Mouse (Mus musculus): ENCODE measurements around the gene Ifnl2. TPM values are rescaled to one million over a fixed set of nuclear protein-coding genes. Genes with fewer than 3 reads are reported as not detected.

Gene Ifnl2
- polyA plus RNA-seq, 1 experiment from 2014 or later: not detected

DNA sequence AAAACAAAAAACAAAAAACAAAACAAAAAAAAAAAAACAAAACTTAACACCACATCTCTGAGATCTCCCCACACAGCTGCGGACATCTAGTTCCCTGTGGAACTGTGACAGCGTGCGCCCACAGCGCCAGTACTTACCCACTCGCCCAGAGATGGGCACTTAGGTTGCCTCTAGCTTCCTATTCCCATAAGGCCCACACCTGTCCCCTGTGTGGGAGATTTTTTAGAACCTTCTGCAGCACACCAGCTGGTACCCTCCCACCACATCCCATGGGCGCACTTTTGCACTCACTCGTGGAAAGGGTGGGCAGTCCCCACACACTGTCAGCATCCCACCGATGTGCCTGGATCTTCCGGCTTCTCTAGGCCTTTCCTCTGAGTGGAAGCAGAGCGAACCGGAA lies 27.4 kb downstream of the Ifnl2 start:
- H3K36me3 ChIP-seq (ENCODE audit: control insufficient read depth, insufficient read depth, low read length): no peaks in the 10 kb centered on the region
- DNase-seq (ENCODE audit: low spot score, missing footprints): no peak
- no peaks in the 10 kb centered on the region for H3K4me1 ChIP-seq (ENCODE audit: control insufficient read depth, insufficient read depth, low read length)
- no peak overlapping the region for H3K9ac ChIP-seq (ENCODE audit: low read length)
- H3K27me3 ChIP-seq (ENCODE audit: control insufficient read depth, insufficient read depth, low read length): peaks cover 2% of the 10 kb centered on the region; the same call in 1 of the 2 replicates
- H3K27ac ChIP-seq (ENCODE audit: low read depth, low read length): no peak overlapping the region
- H3K9me3 ChIP-seq (ENCODE audit: control insufficient read depth, low read length): no peaks in the 10 kb centered on the region
- no peak for ATAC-seq (ENCODE audit: low FRiP score)
- no peak overlapping the region for H3K4me2 ChIP-seq
- no peak overlapping the region for H3K4me3 ChIP-seq (ENCODE audit: low read depth, low read length)
- WGBS: 87% methylated on average over 11 of the region's 11 CpGs

DNA sequence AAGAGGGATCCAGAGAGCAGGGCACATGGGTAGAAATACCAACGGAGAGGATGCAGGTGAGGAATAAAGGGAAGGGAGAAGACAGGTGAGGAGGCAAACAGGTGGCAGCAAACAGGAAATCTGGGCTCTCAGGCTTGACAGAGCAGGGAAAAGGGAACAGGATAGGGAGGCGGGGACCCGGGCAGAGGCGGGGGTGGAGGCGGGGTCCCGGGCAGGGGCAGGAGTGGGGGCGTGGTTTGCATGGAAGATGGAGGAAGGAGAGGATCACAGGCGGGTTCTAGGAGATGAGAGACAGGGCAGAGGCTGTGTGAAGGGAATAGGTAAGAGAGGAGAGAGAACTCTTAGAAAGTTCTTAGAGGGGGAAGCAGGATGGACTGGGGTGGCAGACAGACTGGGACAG lies 31.4 kb downstream of the Ifnl2 start:
- H3K9me3 ChIP-seq (ENCODE audit: control insufficient read depth, low read length): no peaks in the 10 kb centered on the region
- WGBS: 4% methylated on average over 8 of the region's 8 CpGs

DNA sequence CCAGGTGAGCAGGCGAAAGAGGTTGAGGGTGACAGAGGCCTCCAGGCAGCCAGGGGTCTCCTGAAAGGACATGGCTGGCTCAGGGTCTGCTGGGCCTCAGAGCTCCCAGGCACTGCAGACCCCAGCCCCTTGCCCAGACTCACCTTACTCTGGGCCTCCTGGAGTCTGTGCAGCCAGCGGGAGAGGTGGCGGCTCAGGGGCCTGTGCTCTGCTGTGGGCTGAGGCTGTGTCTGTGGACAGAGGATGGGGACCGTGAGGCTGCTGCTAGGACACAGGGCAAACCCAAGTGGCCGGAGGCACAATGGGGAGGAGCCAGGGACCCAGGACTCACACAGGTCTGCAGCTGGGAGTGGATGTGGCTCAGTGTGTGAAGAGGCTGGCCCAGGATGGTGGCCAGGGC lies 32.9 kb downstream of the Ifnl2 start:
- 84% methylated on average over 5 of the region's 5 CpGs for WGBS

More for the DNA sequence above, 31.4 kb downstream of the Ifnl2 start:
- Histone ChIP-seq H3K9ac (ENCODE audit: low read length) (no peak overlapping the region), H3K4me1 (ENCODE audit: control insufficient read depth, insufficient read depth, low read length) (no peaks in the 10 kb centered on the region), H3K27me3 (ENCODE audit: control insufficient read depth, insufficient read depth, low read length) (no peaks in the 10 kb centered on the region), H3K4me2 (no peak overlapping the region), H3K36me3 (ENCODE audit: control insufficient read depth, insufficient read depth, low read length) (no peaks in the 10 kb centered on the region), H3K4me3 (ENCODE audit: low read depth, low read length) (no peak overlapping the region), H3K27ac (ENCODE audit: low read depth, low read length) (no peak overlapping the region)
- DNase-seq (ENCODE audit: low spot score, missing footprints) (no peak), ATAC-seq (ENCODE audit: low FRiP score) (no peak)

DNA sequence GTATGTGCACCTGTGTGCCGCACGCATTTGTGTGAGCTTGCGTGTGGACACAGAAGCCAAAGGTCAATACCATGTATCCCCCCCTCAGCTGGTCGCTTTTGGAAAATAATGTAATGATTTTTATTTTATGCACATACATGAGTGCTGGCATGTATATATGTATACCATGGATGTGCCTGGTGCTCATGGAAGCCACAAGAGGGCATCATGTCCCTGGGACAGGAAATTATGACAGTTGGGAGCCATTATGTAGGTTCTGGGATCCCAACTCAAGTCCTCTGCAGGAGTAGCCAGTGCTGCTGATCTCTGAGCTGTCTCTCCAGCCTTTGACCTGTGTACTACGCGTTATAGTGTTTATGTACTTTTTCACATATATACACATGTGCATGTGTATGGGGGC lies 34.1 kb downstream of the Ifnl2 start:
- H3K4me1 ChIP-seq (ENCODE audit: control insufficient read depth, insufficient read depth, low read length): no peaks in the 10 kb centered on the region
- no peak overlapping the region for H3K4me2 ChIP-seq
- no peak overlapping the region for H3K4me3 ChIP-seq (ENCODE audit: low read depth, low read length)
- no peak for ATAC-seq (ENCODE audit: low FRiP score)
- no peaks in the 10 kb centered on the region for H3K9me3 ChIP-seq (ENCODE audit: control insufficient read depth, low read length)
- WGBS: 87% methylated on average over 6 of the region's 6 CpGs
- no peaks in the 10 kb centered on the region for H3K27me3 ChIP-seq (ENCODE audit: control insufficient read depth, insufficient read depth, low read length)
- peak; percentile 59 for DNase-seq (ENCODE audit: low spot score, missing footprints)
- H3K36me3 ChIP-seq (ENCODE audit: control insufficient read depth, insufficient read depth, low read length): no peaks in the 10 kb centered on the region
- no peak overlapping the region for H3K27ac ChIP-seq (ENCODE audit: low read depth, low read length)
- H3K9ac ChIP-seq (ENCODE audit: low read length): no peak overlapping the region

More for the DNA sequence above, 32.9 kb downstream of the Ifnl2 start:
- H3K36me3 ChIP-seq (ENCODE audit: control insufficient read depth, insufficient read depth, low read length): no peaks in the 10 kb centered on the region
- no peaks in the 10 kb centered on the region for H3K4me1 ChIP-seq (ENCODE audit: control insufficient read depth, insufficient read depth, low read length)
- no peak overlapping the region for H3K27ac ChIP-seq (ENCODE audit: low read depth, low read length)
- ATAC-seq (ENCODE audit: low FRiP score) (no peak), DNase-seq (ENCODE audit: low spot score, missing footprints) (no peak)
- no peak overlapping the region for H3K4me3 ChIP-seq (ENCODE audit: low read depth, low read length)
- no peaks in the 10 kb centered on the region for H3K9me3 ChIP-seq (ENCODE audit: control insufficient read depth, low read length)
- no peak overlapping the region for H3K4me2 ChIP-seq
- no peak overlapping the region for H3K9ac ChIP-seq (ENCODE audit: low read length)
- H3K27me3 ChIP-seq (ENCODE audit: control insufficient read depth, insufficient read depth, low read length): no peaks in the 10 kb centered on the region

DNA sequence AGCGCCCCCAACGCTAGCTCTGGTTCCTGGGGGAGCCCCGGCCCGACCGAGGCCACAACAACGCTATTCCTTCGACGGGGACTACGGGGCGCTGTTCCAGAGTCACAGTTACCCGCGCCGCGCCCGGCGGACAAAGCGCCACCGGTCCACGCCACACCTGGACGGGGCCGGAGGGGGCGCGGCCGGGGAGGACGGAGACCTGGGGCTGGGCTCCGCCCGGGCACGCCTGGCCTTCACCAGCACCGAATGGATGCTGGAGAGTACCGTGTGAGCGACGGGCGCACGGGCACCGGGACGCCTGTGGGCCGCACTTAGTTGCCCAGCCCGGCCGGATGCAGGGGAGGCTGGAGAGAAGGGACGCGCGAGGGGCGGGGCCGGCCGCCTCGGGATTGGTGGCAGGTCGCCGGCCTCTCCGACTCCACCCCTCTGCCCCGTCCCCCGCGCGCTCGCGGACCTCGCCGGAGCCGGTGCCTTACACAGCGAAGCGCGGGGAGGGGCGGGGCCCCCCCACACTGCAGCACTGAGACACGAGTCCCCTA lies 43.0 kb downstream of the Ifnl2 start:
- DNase-seq (ENCODE audit: low spot score, missing footprints): peak; percentile 95
- Histone ChIP-seq H3K9ac (ENCODE audit: low read length) (peak overlapping the region; percentile 71), H3K4me2 (peak overlapping the region; percentile 78), H3K36me3 (ENCODE audit: control insufficient read depth, insufficient read depth, low read length) (peaks cover 9% of the 10 kb centered on the region; the same call in 1 of the 2 replicates), H3K27me3 (ENCODE audit: control insufficient read depth, insufficient read depth, low read length) (peaks cover 13% of the 10 kb centered on the region), H3K4me3 (ENCODE audit: low read depth, low read length) (peak overlapping the region; percentile 41), H3K27ac (ENCODE audit: low read depth, low read length) (no peak overlapping the region), H3K9me3 (ENCODE audit: control insufficient read depth, low read length) (no peaks in the 10 kb centered on the region), H3K4me1 (ENCODE audit: control insufficient read depth, insufficient read depth, low read length) (peaks cover 10% of the 10 kb centered on the region)
- ATAC-seq (ENCODE audit: low FRiP score): peak; percentile 80
- WGBS: 1% methylated on average over 58 of the region's 63 CpGs

DNA sequence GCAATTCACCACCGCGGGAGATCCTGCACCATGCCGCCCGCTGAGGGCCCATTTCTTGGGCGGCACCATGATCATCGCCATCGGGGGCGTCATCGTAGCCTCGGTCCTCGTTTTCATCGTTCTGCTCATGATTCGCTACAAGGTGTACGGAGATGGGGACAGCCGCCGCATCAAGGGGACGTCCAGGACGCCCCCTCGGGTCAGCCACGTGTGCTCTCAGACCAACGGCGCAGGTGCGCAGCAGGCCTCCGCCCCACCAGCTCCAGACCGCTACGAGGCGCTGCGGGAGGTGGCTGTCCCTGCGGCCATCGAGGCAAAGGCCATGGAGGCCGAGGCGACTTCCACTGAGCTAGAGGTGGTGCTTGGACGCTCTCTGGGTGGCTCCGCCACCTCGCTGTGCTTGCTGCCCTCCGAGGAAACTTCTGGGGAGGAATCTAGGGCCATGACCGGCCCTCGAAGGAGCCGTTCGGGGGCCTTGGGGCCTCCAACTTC lies 43.5 kb downstream of the Ifnl2 start:
- ATAC-seq (ENCODE audit: low FRiP score) (peak; percentile 37), DNase-seq (ENCODE audit: low spot score, missing footprints) (peak; percentile 93)
- peak overlapping the region; percentile 78 for H3K4me2 ChIP-seq
- no peaks in the 10 kb centered on the region for H3K9me3 ChIP-seq (ENCODE audit: control insufficient read depth, low read length)
- H3K27ac ChIP-seq (ENCODE audit: low read depth, low read length): no peak overlapping the region
- peaks cover 9% of the 10 kb centered on the region; the same call in 1 of the 2 replicates for H3K36me3 ChIP-seq (ENCODE audit: control insufficient read depth, insufficient read depth, low read length)
- WGBS: 16% methylated on average over 40 of the region's 40 CpGs
- H3K27me3 ChIP-seq (ENCODE audit: control insufficient read depth, insufficient read depth, low read length): peaks cover 13% of the 10 kb centered on the region
- peaks cover 10% of the 10 kb centered on the region for H3K4me1 ChIP-seq (ENCODE audit: control insufficient read depth, insufficient read depth, low read length)
- peak overlapping the region; percentile 71 for H3K9ac ChIP-seq (ENCODE audit: low read length)
- H3K4me3 ChIP-seq (ENCODE audit: low read depth, low read length): peak overlapping the region; percentile 41

DNA sequence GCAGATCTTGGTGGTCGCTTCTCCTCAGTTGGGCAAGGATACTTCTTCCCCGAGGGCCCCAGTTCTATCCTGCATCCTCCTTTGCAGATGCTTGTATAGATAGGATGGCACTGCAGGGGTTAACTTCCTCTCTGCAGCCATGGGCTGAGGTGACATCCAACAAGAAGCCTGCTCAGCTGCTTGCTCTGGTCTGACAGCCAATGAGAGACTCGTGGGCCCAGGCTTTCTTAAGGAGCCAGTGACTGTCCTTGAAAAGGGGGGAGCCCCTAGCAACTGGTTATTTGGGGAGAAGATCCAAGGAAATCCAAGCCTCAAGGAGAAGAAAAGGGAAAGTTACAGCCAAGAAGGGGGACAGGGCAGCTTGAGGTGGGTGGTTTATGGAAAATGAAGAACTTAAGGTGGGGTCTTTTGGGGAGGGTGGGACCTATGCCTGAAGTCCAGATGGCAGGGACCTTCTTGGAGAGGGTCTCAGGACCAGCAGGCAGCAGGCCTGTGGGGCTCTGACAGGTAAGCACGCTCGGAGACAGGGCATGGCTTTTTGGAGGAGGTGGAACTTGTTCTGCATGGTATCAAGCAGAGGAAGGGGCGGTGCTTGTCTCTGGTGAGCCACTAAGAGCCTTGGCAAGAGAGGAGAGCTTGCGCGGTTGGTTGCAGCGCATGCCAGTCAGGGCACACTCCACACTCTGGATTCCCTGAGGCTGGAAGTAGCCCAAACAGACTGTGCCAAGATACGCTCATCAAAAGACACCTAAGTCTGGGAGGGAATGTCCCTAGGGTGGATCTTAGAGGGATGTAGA lies 45.6 kb downstream of the Ifnl2 start:
- Histone ChIP-seq H3K27me3 (ENCODE audit: control insufficient read depth, insufficient read depth, low read length) (peaks cover 13% of the 10 kb centered on the region), H3K4me3 (ENCODE audit: low read depth, low read length) (no peak overlapping the region), H3K4me2 (no peak overlapping the region), H3K36me3 (ENCODE audit: control insufficient read depth, insufficient read depth, low read length) (peaks cover 11% of the 10 kb centered on the region; the same call in 1 of the 2 replicates), H3K9ac (ENCODE audit: low read length) (no peak overlapping the region), H3K4me1 (ENCODE audit: control insufficient read depth, insufficient read depth, low read length) (peaks cover 10% of the 10 kb centered on the region), H3K27ac (ENCODE audit: low read depth, low read length) (no peak overlapping the region), H3K9me3 (ENCODE audit: control insufficient read depth, low read length) (no peaks in the 10 kb centered on the region)
- ATAC-seq (ENCODE audit: low FRiP score) (no peak), DNase-seq (ENCODE audit: low spot score, missing footprints) (no peak)
- 56% methylated on average over 10 of the region's 10 CpGs for WGBS

DNA sequence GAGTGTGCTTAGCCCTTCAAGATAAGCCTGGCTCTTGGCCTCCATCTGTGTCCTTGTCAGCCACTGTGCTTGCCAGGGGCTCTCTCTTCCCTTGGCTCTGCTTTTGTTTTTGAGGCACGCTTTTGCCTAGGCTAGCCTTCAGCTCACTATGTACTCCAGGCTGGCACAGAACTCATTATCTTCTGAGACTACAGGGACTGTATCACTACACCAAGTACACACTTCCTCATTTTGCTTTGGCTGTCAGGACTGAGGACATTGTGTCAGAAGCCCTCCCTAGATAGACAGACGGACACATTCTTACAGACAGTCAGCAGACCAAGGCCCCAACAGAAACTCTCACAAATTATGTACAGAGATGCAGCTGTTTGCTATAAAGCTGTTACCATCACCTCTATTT lies 47.5 kb downstream of the Ifnl2 start:
- no peak overlapping the region for H3K4me2 ChIP-seq
- H3K9ac ChIP-seq (ENCODE audit: low read length): no peak overlapping the region
- H3K4me1 ChIP-seq (ENCODE audit: control insufficient read depth, insufficient read depth, low read length): peaks cover 10% of the 10 kb centered on the region
- H3K27me3 ChIP-seq (ENCODE audit: control insufficient read depth, insufficient read depth, low read length): peaks cover 13% of the 10 kb centered on the region
- H3K27ac ChIP-seq (ENCODE audit: low read depth, low read length): no peak overlapping the region
- no peak for ATAC-seq (ENCODE audit: low FRiP score)
- no peak overlapping the region for H3K4me3 ChIP-seq (ENCODE audit: low read depth, low read length)
- 91% methylated on average over 2 of the region's 2 CpGs for WGBS
- no peaks in the 10 kb centered on the region for H3K9me3 ChIP-seq (ENCODE audit: control insufficient read depth, low read length)
- no peak for DNase-seq (ENCODE audit: low spot score, missing footprints)
- peaks cover 24% of the 10 kb centered on the region for H3K36me3 ChIP-seq (ENCODE audit: control insufficient read depth, insufficient read depth, low read length)

DNA sequence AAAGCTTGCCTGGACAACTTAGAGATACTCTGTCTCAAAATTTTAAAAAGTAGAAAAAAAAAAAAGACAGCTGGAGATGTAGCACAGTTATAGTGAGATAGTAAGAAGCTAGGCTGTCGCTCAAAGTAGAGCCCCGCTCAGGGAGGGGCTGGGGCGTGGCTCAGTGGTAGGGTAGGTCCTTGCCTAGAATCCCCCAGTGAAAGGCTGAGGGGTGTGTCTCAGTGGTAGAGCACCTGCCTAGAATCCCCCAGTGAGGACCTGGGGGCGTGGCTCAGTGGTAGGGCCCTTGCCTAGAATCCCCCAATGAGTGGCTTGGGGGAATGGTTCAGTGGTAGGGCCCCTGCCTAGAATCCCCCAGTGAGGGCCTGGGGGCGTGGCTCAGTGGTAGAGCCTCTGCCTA lies 49.9 kb downstream of the Ifnl2 start:
- ATAC-seq (ENCODE audit: low FRiP score) (no peak), DNase-seq (ENCODE audit: low spot score, missing footprints) (no peak)
- WGBS: 92% methylated on average over 4 of the region's 5 CpGs
- Histone ChIP-seq H3K4me3 (ENCODE audit: low read depth, low read length) (no peak overlapping the region), H3K27ac (ENCODE audit: low read depth, low read length) (no peak overlapping the region), H3K4me2 (no peak overlapping the region), H3K36me3 (ENCODE audit: control insufficient read depth, insufficient read depth, low read length) (peaks cover 24% of the 10 kb centered on the region), H3K4me1 (ENCODE audit: control insufficient read depth, insufficient read depth, low read length) (no peaks in the 10 kb centered on the region), H3K9ac (ENCODE audit: low read length) (no peak overlapping the region), H3K9me3 (ENCODE audit: control insufficient read depth, low read length) (no peaks in the 10 kb centered on the region), H3K27me3 (ENCODE audit: control insufficient read depth, insufficient read depth, low read length) (no peaks in the 10 kb centered on the region)

Data from midbrain, embryonic 11.5 days (tissue).